Mouse (Mus musculus) cerebral cortex, adult 2 months (tissue): ENCODE measurements around the gene Plcd3.

Experiments used
- WGBS: fragments of 180-500 bp; shearing (Covaris S2); methylation state at CpG from one replicate; pipeline ENCODE4 v1.1.7; 2018; 5-methylcytosine and 5-hydroxymethylcytosine counted together

Plcd3 gene

DNA sequence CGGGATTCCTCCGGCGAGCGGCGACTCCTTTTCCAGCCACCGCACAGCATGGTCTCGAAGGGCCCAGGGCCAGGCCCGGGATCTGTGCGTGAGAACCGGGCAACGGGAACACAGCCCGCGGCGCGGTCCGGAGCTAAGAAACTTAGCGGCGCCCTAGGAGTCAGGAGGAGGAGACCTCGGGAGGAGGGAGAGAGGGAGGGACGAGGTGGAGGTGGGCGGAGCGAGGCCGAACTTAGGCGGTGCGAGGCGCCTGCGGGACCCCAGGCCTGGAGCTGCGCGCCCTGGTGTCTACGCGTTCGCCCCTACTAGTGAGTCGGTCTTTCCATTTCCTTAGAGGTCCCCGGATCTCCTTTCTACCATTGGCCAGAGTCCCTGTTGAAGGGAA lies at the start of gene Plcd3, which contains the start of gene Acbd4:
Gene Plcd3, minus strand, starts transcription at position 178 of the 385 bp plus-strand sequence.
Gene Acbd4, plus strand, starts transcription at position 202 of the 385 bp plus-strand sequence.
- WGBS, result under 1% methylated on average over 34 of the region's 34 CpGs

- WGBS, result 97% methylated on average over 4 of the region's 4 CpGs
Observed at GRCm38 (mm10) chr11:103149771-103150170, 48.3 kb upstream of the Plcd3 start.

DNA sequence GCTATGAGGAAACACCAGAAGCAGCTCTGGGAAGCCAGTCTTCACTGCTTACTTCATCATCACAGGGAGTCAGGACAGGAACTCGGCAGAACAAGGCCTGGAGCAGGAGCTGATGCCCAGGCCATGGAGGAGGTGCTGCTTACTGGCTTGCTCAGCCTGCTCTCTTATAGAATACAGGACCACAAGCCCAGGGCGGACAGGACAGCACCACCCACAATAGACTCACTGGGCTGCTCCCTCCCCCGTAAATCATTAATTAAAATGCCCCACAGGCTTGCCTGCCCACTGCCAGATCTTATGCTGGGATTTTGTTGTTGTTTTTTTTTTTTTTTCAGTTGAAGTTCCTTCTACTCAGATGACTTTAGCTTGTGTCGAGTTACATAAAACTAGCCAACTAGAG lies 46.3 kb upstream of the Plcd3 start:
- WGBS, result 80% methylated on average over 4 of the region's 4 CpGs

- WGBS, result 86% methylated on average over 4 of the region's 4 CpGs
Observed at GRCm38 (mm10) chr11:103146386-103146785, 44.9 kb upstream of the Plcd3 start.

GRCm38 (mm10) chr11:103144309-103145285 lies 43.1 kb upstream of the Plcd3 start:
- 61% methylated on average over 12 of the region's 12 CpGs for WGBS

DNA sequence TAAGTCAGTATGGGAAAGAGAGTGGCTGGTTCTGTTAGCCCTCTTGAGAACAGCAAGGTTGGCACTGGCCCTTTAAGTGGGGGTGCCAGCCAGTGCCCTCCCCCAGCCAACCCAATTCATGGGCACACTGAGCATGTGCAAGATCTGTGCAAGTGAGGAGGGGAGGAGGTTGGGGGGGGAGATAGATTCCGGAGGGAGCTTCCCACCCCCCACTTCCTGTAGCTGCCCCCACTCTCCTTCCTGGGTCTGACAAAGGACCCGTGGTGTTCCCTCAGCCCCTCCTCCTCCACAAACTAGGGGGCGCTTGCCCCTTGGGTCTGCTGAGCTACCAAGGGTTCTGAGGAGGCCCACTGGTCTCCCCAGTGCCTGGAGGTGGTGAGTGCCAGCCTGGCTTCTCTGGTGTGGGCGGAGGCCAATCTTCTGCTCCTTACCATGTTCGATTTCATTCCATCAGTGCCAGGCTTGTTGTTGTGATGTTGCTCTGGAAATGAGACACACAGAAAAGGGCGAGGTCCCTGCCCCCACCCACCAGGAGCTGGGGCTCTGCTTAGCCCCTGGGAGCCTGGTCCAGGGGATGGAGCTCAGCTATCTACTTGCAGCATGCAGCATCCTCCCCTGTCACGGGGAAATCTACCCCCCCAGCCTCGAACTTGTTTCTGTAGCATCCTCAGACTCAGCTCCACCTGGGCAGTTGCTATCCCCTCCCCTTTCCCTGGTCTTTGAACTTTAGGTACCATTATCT lies 41.2 kb upstream of the Plcd3 start:
- 14% methylated on average over 8 of the region's 8 CpGs for WGBS

GRCm38 (mm10) chr11:103141944-103142255 lies 40.4 kb upstream of the Plcd3 start:
- WGBS, result 24% methylated on average over 1 of the region's 1 CpGs

- 28% methylated on average over 11 of the region's 11 CpGs for WGBS
Observed at GRCm38 (mm10) chr11:103141101-103141943, 39.9 kb upstream of the Plcd3 start.

- 43% methylated on average over 6 of the region's 6 CpGs for WGBS
Observed at GRCm38 (mm10) chr11:103140763-103141100, 39.3 kb upstream of the Plcd3 start.

DNA sequence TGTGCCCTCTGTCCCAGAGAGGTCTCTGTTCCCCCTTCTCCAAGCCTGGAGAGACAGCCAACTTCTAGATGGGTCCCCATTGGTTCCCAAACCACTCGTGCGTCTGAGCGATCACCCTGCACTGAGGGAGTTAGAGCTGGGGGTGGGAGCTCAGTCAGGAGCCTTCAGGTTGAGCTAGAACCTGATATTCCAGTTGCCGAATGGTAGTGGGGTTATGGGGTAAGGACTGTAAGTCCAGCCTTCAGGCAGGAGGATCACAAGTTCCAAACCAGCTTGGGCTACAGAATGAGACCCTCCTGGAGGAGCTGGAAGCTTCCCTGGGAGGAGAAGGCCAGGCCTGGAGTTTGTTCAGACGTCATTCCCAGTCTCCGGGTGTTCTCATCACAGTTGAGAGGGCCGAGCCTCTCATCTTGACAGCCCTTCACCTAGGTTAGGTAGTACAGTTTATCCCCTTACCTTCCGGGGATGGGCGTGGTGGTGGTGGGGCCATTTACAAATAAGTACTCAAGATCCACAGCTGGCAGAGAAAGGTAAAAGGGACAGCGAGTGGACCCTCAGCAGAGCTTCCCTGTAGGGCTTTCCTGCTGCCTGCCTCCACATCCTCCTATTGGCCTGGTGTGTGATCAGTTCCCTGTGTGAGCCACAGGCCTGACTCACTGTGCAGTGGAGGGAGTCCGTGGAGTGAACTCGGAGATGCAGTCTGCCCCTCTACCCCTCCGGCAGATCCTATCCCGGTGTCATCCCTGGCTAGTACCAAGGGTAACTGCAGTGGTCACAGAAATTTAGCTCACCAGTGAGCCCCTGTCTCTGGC lies 38.7 kb upstream of the Plcd3 start:
- 79% methylated on average over 14 of the region's 14 CpGs for WGBS

GRCm38 (mm10) chr11:103136039-103136577 lies 34.6 kb upstream of the Plcd3 start:
- WGBS, result 78% methylated on average over 8 of the region's 8 CpGs

DNA sequence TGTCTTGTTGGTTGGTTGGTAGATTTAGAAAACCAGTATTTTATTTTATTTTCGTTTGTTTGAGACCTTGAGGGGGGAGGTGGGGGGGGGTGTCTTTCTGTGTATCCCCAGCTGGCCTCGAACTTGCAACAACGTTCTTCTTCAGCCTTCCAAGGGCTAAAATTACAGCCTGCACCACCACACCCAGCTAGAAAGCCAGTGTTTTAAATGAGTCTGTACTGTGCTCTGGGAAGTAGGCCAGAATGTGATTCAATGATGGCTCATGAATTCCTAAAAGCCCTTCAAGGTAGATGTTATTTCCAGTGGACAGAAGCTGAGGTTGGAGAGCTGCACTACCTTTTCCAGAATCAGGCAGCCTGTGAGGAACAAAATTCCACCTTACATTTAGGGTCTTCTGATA lies 32.8 kb upstream of the Plcd3 start:
- WGBS, result 27% methylated on average over 3 of the region's 3 CpGs

DNA sequence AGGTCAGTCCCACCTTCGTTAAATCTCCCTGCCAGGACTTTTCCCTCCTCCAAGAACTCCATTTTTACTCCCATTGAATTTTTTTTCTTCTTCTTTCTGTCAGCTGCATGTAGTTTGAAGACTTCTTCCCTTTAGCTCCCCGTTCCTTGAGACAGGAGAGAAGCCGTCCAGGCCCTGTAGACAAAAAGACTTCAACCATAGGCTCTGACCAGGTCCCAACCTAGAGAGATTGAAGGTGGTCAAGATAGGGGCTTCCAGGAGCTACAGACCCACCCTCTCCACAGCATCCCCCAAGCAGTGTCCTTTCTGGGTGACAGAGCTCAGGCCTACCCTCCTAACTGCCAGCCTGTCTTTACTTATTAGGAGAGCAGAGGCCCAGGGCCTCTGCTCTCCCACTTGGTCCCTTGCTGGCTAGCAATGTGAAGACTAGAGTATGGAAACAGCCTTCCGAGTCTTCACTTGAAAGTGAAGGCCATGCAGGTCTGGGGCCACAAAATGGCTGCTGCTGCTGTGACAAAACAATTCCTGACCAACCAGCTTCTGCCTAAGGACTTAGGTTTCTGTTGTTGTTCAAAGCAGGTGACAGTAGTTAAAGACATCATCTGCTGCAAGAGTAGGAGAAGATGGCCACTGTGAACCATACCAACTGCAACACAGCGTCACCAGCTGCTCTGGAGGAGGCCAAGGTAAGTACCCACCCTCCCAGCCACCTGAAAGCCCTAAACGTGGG lies 32.2 kb upstream of the Plcd3 start:
- 40% methylated on average over 6 of the region's 6 CpGs for WGBS

DNA sequence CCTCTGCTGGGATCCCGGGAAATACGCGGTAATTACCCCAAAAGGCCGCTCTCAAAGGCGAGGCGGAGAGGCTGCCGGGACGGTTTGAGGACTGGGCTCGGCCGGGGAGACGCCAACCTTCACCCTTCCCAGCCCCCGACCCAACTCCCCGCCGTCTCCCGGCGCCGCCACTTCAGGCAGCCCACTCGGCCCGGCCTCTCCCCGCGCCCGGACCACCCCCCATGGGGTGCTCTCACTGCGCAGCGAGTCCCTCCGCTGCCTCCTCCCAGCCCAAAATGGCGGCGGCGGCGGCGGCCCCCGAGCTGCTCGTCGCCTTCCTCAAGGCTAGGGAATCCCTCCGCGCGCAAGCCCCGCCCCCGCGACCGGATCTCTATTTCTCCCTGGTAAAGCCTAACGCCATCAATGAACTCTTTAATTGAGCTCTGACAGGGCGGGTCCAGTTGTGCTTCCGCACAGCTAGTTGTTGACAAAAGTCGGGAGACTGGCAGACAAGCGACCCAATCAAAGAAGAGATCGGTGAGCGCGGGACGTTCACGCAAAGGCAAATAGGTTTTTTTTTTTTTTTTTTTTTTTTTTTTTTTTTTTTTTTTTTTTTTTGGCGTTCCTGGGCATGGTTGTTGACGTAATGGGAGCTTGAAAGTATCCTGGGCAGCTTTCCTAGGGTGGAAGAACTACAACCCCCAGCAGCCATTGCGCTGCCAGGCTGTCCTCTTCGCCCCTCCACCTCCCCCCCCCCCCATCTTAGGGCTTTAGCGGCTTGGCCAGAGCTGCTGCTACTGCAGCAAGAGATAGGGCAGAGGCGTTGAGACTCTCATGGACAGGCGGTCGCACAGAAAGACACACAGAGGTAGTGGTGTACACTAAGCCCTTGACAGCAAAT lies 31.4 kb upstream of the Plcd3 start:
- WGBS, result under 1% methylated on average over 58 of the region's 58 CpGs

GRCm38 (mm10) chr11:103131701-103132575 lies 30.5 kb upstream of the Plcd3 start, which contains the start of gene Hexim2:
Gene Hexim2, plus strand, starts transcription at chr11:103132429.
- under 1% methylated on average over 39 of the region's 39 CpGs for WGBS

GRCm38 (mm10) chr11:103120315-103120714 lies 18.9 kb upstream of the Plcd3 start:
- 22% methylated on average over 5 of the region's 5 CpGs for WGBS

DNA sequence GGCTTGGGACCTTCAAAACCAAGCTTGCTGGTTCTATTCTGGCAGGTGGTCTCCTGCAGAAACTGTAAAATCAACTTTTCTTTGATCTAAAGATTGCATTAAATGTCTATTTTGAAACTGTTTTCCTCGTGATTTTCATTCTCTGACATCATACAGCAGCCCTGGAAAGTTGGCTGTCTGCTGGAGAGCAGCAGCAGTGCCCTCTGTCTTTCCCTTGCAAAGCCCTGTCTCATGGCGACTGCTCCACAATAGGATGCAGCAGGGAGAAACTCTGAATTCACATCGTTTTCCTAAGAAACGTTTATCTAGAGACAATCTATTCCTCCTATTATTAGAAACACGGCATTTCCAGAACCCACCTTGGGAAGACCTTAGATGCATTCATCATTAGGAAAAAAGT lies 18.2 kb upstream of the Plcd3 start:
- 21% methylated on average over 5 of the region's 5 CpGs for WGBS

DNA sequence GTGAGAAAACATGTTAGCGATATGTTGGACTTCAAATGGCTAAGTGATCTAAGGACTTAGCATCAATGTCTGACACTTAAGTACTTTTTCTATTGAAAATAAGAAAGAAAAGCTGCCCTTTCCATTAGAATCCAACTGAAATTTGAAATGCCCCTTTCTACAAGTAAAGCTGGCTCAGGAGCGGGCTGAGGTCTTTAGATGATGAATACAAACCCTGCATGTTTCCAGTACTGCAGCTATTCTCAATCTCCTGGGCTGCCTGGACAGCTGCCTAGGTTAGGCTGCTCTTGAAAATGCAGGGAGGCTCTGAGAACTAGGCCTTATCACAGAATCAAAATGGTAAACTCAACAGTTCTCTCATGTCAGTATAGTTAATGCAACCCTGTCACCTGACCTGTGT lies 17.4 kb upstream of the Plcd3 start:
- WGBS, result 57% methylated on average over 2 of the region's 2 CpGs
